Mouse (Mus musculus) liver, embryonic 11.5 days (tissue): ENCODE results near the gene Abcc6. TPM values are rescaled to one million over a fixed set of nuclear protein-coding genes. Genes with fewer than 3 reads are reported as not detected.

Source experiments
- ATAC-seq: fragments of 200-750 bp; cut with Nextera tagmentation; replicated peaks from 2 replicates; pipeline ENCODE4 v1.8.0; 2017; ENCODE audit warnings: moderate number of reproducible peaks, mild to moderate bottlenecking, moderate TSS enrichment, moderate library complexity; ENCODE audit not compliant: low FRiP score
- DNase-seq: peaks from one replicate; pipeline ENCODE4 v3.0.0-alpha.2; 2017; ENCODE audit warnings: low spot score
- H3K27ac ChIP-seq: fragments of 300-500 bp; sonication (generic); 2 replicates; pipeline ENCODE4 v1.5.1; 2014; ENCODE audit warnings: mild to moderate bottlenecking, low read depth, low read length, control low read depth
- H3K27me3 ChIP-seq: fragments of 300-500 bp; sonication (generic); replicated peaks from 2 replicates; pipeline ENCODE4 v1.6.1; 2014; ENCODE audit warnings: low read length, mixed read lengths; ENCODE audit not compliant: control insufficient read depth, insufficient read depth
- H3K36me3 ChIP-seq: fragments of 300-500 bp; sonication (generic); 2 replicates; pipeline ENCODE4 v1.6.1; 2014; ENCODE audit warnings: mild to moderate bottlenecking, low read length, moderate library complexity, mixed read lengths; ENCODE audit not compliant: control insufficient read depth, insufficient read depth
- H3K4me1 ChIP-seq: fragments of 300-500 bp; sonication (generic); replicated peaks from 2 replicates; pipeline ENCODE4 v1.6.1; 2014; ENCODE audit warnings: low read length, mixed read lengths; ENCODE audit not compliant: control insufficient read depth, insufficient read depth
- H3K4me2 ChIP-seq: fragments of 300-500 bp; sonication (generic); 2 replicates; pipeline ENCODE4 v1.6.1; 2014; ENCODE audit warnings: mild to moderate bottlenecking, control low read depth, moderate library complexity
- H3K4me3 ChIP-seq: fragments of 300-500 bp; sonication (generic); 2 replicates; pipeline ENCODE4 v1.5.1; 2014; ENCODE audit warnings: low read depth, low read length, control low read depth
- H3K9ac ChIP-seq: fragments of 300-500 bp; sonication (generic); 2 replicates; pipeline ENCODE4 v1.6.1; 2014; ENCODE audit warnings: low read depth, low read length, control low read depth
- H3K9me3 ChIP-seq: fragments of 300-500 bp; sonication (generic); 2 replicates; pipeline ENCODE4 v1.6.1; 2016; ENCODE audit warnings: low read length, inconsistent platforms, mixed read lengths; ENCODE audit not compliant: control insufficient read depth
- WGBS: fragments of 180-500 bp; shearing (Covaris S2); extraction: QIAGEN DNeasy Blood & Tissue Kit; methylation state at CpG from one replicate; pipeline ENCODE4 v1.1.7; 2014; 5-methylcytosine and 5-hydroxymethylcytosine counted together
- polyA plus RNA-seq: library from polyadenylated mRNA; unstranded; fragments of >200 nt; fragmentation: Nextera tagmentation; extraction: Ambion mirVana; gene quantifications from 2 replicates; pipeline ENCODE4 v1.2.1, GENCODE M21; 2014

The Abcc6 gene
- polyA plus RNA-seq, 1 experiment from 2014 or later, result 5.4 TPM

GRCm38 (mm10) chr7:46033870-46034337, 3.8 kb upstream of the Abcc6 start:
- no peaks in the 10 kb centered on the region for H3K27me3 ChIP-seq
- no peaks in the 10 kb centered on the region for H3K9me3 ChIP-seq
- H3K4me2 ChIP-seq, result peak overlapping the region; percentile 82
- peak overlapping the region; percentile 87 for H3K9ac ChIP-seq
- H3K4me3 ChIP-seq, result peak overlapping the region; percentile 97
- peak; percentile 10; the same call in 1 of the 2 replicates for ATAC-seq
- DNase-seq, result no peak
- peaks cover 29% of the 10 kb centered on the region for H3K4me1 ChIP-seq
- H3K36me3 ChIP-seq, result peaks cover 11% of the 10 kb centered on the region
- peak overlapping the region; percentile 61 for H3K27ac ChIP-seq
- 0% methylated on average over 35 of the region's 35 CpGs for WGBS

GRCm38 (mm10) chr7:46033109-46033869, 3.2 kb upstream of the Abcc6 start, which contains the start of gene Nomo1:
Gene Nomo1 (plus strand): TSS chr7:46033698.
- no peaks in the 10 kb centered on the region for H3K9me3 ChIP-seq
- H3K27me3 ChIP-seq, result no peaks in the 10 kb centered on the region
- H3K4me2 ChIP-seq, result peak within 1 kb of the TSS; percentile 82
- peak within 1 kb of the TSS; percentile 61 for H3K27ac ChIP-seq
- ATAC-seq (peak; percentile 87), DNase-seq (peak; percentile 97)
- peak within 1 kb of the TSS; percentile 87 for H3K9ac ChIP-seq
- 6% methylated on average over 41 of the region's 44 CpGs for WGBS
- peaks cover 29% of the 10 kb centered on the region for H3K4me1 ChIP-seq
- H3K36me3 ChIP-seq, result peaks cover 6% of the 10 kb centered on the region
- H3K4me3 ChIP-seq, result peak within 1 kb of the TSS; percentile 97

GRCm38 (mm10) chr7:46031075-46031474, 973 bp upstream of the Abcc6 start:
- Histone ChIP-seq H3K9ac (no peak overlapping the region), H3K4me1 (peaks cover 29% of the 10 kb centered on the region), H3K4me3 (no peak overlapping the region), H3K36me3 (no peaks in the 10 kb centered on the region), H3K4me2 (peak overlapping the region; percentile 16), H3K27ac (peak overlapping the region; percentile 47; the same call in 1 of the 2 replicates), H3K27me3 (no peaks in the 10 kb centered on the region), H3K9me3 (no peaks in the 10 kb centered on the region)
- ATAC-seq, result 0 out of 2 replicates have a peak, but pooled peaks have one; percentile 22
- DNase-seq, result no peak
- 49% methylated on average over 2 of the region's 2 CpGs for WGBS

- Histone ChIP-seq H3K4me3 (no peak overlapping the region), H3K9ac (no peak overlapping the region), H3K27me3 (no peaks in the 10 kb centered on the region), H3K27ac (peak overlapping the region; percentile 77), H3K9me3 (no peaks in the 10 kb centered on the region), H3K4me2 (peak overlapping the region; percentile 21), H3K4me1 (peaks cover 15% of the 10 kb centered on the region), H3K36me3 (no peaks in the 10 kb centered on the region)
- ATAC-seq, result no peak
- no peak for DNase-seq
- WGBS, result 64% methylated on average over 9 of the region's 9 CpGs
Measured at GRCm38 (mm10) chr7:46029299-46030144, 580 bp downstream of the Abcc6 start.

GRCm38 (mm10) chr7:46028681-46029080, 1.4 kb downstream of the Abcc6 start:
- H3K36me3 ChIP-seq, result no peaks in the 10 kb centered on the region
- DNase-seq, result no peak
- peaks cover 11% of the 10 kb centered on the region for H3K4me1 ChIP-seq
- 76% methylated on average over 10 of the region's 10 CpGs for WGBS
- no peak overlapping the region for H3K4me3 ChIP-seq
- H3K4me2 ChIP-seq, result peak overlapping the region; percentile 21; the same call in 1 of the 2 replicates
- ATAC-seq, result no peak
- no peak overlapping the region for H3K27ac ChIP-seq
- H3K9me3 ChIP-seq, result no peaks in the 10 kb centered on the region
- no peak overlapping the region for H3K9ac ChIP-seq
- H3K27me3 ChIP-seq, result no peaks in the 10 kb centered on the region

GRCm38 (mm10) chr7:46025436-46025835, 4.7 kb downstream of the Abcc6 start:
- no peak for ATAC-seq

GRCm38 (mm10) chr7:46021951-46022350, 8.2 kb downstream of the Abcc6 start:
- Histone ChIP-seq H3K27ac (no peak overlapping the region), H3K9ac (no peak overlapping the region), H3K27me3 (no peaks in the 10 kb centered on the region), H3K4me2 (no peak overlapping the region), H3K4me1 (no peaks in the 10 kb centered on the region), H3K4me3 (no peak overlapping the region), H3K9me3 (no peaks in the 10 kb centered on the region), H3K36me3 (no peaks in the 10 kb centered on the region)
- ATAC-seq (no peak), DNase-seq (no peak)
- 64% methylated on average over 4 of the region's 4 CpGs for WGBS

More at GRCm38 (mm10) chr7:46025436-46025835, 4.7 kb downstream of the Abcc6 start:
- H3K27me3 ChIP-seq, result no peaks in the 10 kb centered on the region
- H3K9me3 ChIP-seq, result no peaks in the 10 kb centered on the region
- 74% methylated on average over 9 of the region's 9 CpGs for WGBS
- no peak overlapping the region for H3K27ac ChIP-seq
- H3K4me2 ChIP-seq, result no peak overlapping the region
- H3K4me3 ChIP-seq, result no peak overlapping the region
- no peaks in the 10 kb centered on the region for H3K36me3 ChIP-seq
- no peaks in the 10 kb centered on the region; the same call in none of the 2 replicates for H3K4me1 ChIP-seq
- H3K9ac ChIP-seq, result no peak overlapping the region
- no peak for DNase-seq

- Histone ChIP-seq H3K36me3 (no peaks in the 10 kb centered on the region), H3K9ac (no peak overlapping the region), H3K4me3 (no peak overlapping the region), H3K9me3 (no peaks in the 10 kb centered on the region), H3K27ac (no peak overlapping the region), H3K4me1 (no peaks in the 10 kb centered on the region), H3K27me3 (no peaks in the 10 kb centered on the region), H3K4me2 (no peak overlapping the region)
- ATAC-seq, result no peak
- 67% methylated on average over 3 of the region's 3 CpGs for WGBS
- no peak for DNase-seq
Measured at GRCm38 (mm10) chr7:46019594-46019993, 10.5 kb downstream of the Abcc6 start.
